Mouse (Mus musculus): ENCODE results near the gene Rrp1b. TPM values are rescaled to one million over a fixed set of nuclear protein-coding genes. Genes with fewer than 3 reads are reported as not detected.

The Rrp1b gene
- 72.4 and 74.9 TPM in 2 replicates for polyA plus RNA-seq (2016; fragmentation: Nextera tagmentation; extraction: Ambion mirVana)

- WGBS, result 6% methylated on average over 52 of the region's 52 CpGs
- peak within 1 kb of the TSS; percentile 88 for H3K4me3 ChIP-seq
These were observed at the start of gene Rrp1b, which contains the start of gene Hsf2bp for GRCm38 (mm10) chr17:32035609-32036508. Gene Rrp1b, plus strand, starts transcription at chr17:32036100. Gene Hsf2bp, minus strand, starts transcription at chr17:32036349.

DNA sequence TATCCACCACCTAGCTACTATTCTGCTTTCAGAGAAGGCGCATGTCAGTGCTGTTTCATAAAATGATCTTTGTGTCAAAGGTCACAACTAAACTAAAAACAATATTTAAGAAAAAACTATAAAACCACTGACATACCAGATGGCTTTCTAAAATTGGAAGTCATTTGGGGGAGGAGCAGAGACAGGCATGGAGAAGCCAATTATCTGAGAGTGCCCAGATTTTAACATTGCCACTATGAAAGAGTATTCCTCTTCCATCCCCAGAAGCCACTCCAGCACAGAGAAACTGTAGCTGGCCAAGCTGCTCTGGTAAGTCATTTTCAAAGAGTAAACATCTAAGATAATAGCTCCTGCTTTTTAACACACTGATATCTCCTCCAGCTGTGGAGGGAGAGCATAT lies 49.0 kb upstream of the Rrp1b start:
- no peak overlapping the region for H3K9ac ChIP-seq
- H3K36me3 ChIP-seq, result no peaks in the 10 kb centered on the region
- no peaks in the 10 kb centered on the region for H3K4me1 ChIP-seq
- ATAC-seq (ENCODE audit: insufficient number of reproducible peaks, insufficient read depth, low FRiP score, low TSS enrichment), result no peak
- no peaks in the 10 kb centered on the region for H3K27me3 ChIP-seq
- no peak overlapping the region for H3K4me3 ChIP-seq
- no peak overlapping the region for H3K27ac ChIP-seq
- WGBS, result 92% methylated on average over 1 of the region's 1 CpGs
- no peaks in the 10 kb centered on the region for H3K9me3 ChIP-seq
- no peak overlapping the region for H3K4me2 ChIP-seq (replicated peaks)

More at GRCm38 (mm10) chr17:32035609-32036508, at the start of gene Rrp1b, which contains the start of gene Hsf2bp:
- peak; percentile 82 for ATAC-seq (ENCODE audit: insufficient number of reproducible peaks, insufficient read depth, low FRiP score, low TSS enrichment)
- no peaks in the 10 kb centered on the region for H3K9me3 ChIP-seq
- H3K27ac ChIP-seq, result peak within 1 kb of the TSS; percentile 88
- no peaks in the 10 kb centered on the region for H3K27me3 ChIP-seq
- peak within 1 kb of the TSS; percentile 86 for H3K4me2 ChIP-seq (replicated peaks)
- peak within 1 kb of the TSS; percentile 71 for H3K9ac ChIP-seq
- peaks cover 15% of the 10 kb centered on the region for H3K4me1 ChIP-seq
- peaks cover 5% of the 10 kb centered on the region; the same call in 1 of the 2 replicates for H3K36me3 ChIP-seq

- no peaks in the 10 kb centered on the region for H3K4me1 ChIP-seq
- no peak overlapping the region for H3K4me3 ChIP-seq
- ATAC-seq (ENCODE audit: insufficient number of reproducible peaks, insufficient read depth, low FRiP score, low TSS enrichment), result no peak
- no peak overlapping the region for H3K4me2 ChIP-seq (replicated peaks)
- no peak overlapping the region for H3K27ac ChIP-seq
- WGBS, result 90% methylated on average over 2 of the region's 2 CpGs
- no peaks in the 10 kb centered on the region for H3K9me3 ChIP-seq
- no peak overlapping the region for H3K9ac ChIP-seq
- no peaks in the 10 kb centered on the region for H3K36me3 ChIP-seq
- no peaks in the 10 kb centered on the region for H3K27me3 ChIP-seq
These were observed 46.9 kb upstream of the Rrp1b start for GRCm38 (mm10) chr17:31989035-31989434.

DNA sequence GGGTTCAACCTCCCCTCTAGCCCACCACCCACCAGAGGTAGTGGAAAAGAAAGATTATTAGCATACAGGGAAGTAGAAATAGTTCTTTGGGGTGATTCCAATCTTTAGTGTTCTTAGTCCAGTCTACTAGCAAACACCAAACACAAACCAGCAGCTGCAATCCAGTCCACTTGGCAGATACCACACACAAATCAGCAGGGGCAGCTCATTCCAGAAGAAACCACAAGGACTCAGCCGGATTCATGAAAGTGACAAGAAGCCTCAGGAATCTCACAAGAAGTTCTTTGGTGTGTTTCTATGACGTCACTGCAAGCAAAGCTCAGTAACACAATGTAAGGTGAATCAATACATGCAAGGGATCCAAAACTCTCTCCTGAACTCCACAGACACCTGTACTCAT lies 43.9 kb upstream of the Rrp1b start:
- H3K27me3 ChIP-seq, result no peaks in the 10 kb centered on the region
- no peak overlapping the region for H3K4me2 ChIP-seq (replicated peaks)
- no peak overlapping the region for H3K4me3 ChIP-seq
- no peaks in the 10 kb centered on the region; the same call in 1 of the 2 replicates for H3K9me3 ChIP-seq
- no peaks in the 10 kb centered on the region for H3K36me3 ChIP-seq
- no peak overlapping the region for H3K9ac ChIP-seq
- WGBS, result 59% methylated on average over 2 of the region's 2 CpGs
- H3K27ac ChIP-seq, result no peak overlapping the region
- no peak for ATAC-seq (ENCODE audit: insufficient number of reproducible peaks, insufficient read depth, low FRiP score, low TSS enrichment)
- H3K4me1 ChIP-seq, result no peaks in the 10 kb centered on the region

DNA sequence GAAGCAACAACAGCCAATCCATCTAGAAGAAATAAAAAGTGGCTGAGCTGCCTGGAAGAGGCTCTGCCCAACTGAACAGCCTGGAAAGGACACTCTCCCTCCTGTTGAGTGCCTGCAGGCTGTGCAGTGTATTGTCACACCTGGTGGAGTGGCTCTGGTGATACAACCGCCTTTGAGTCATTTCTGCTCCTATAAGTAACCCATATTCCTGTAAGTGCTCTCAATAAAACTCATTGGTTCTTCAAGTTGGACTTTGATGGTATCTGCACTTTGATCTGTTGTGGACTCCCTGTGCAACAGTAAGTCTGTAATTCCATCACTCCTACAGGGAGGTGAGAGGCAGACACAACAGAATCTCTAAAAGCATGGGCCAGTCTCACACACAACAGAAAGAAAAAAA lies 42.5 kb upstream of the Rrp1b start:
- H3K9me3 ChIP-seq, result no peaks in the 10 kb centered on the region; the same call in 1 of the 2 replicates
- no peak overlapping the region for H3K9ac ChIP-seq
- H3K4me1 ChIP-seq, result no peaks in the 10 kb centered on the region
- H3K27me3 ChIP-seq, result no peaks in the 10 kb centered on the region
- no peak for ATAC-seq (ENCODE audit: insufficient number of reproducible peaks, insufficient read depth, low FRiP score, low TSS enrichment)
- no peak overlapping the region for H3K4me3 ChIP-seq
- WGBS, result 82% methylated on average over 1 of the region's 1 CpGs
- H3K36me3 ChIP-seq, result no peaks in the 10 kb centered on the region
- H3K4me2 ChIP-seq (replicated peaks), result no peak overlapping the region
- no peak overlapping the region for H3K27ac ChIP-seq

GRCm38 (mm10) chr17:31994132-31994531 lies 41.8 kb upstream of the Rrp1b start:
- Histone ChIP-seq H3K27ac (no peak overlapping the region), H3K4me3 (no peak overlapping the region), H3K4me2 (replicated peaks) (no peak overlapping the region), H3K36me3 (no peaks in the 10 kb centered on the region), H3K4me1 (no peaks in the 10 kb centered on the region), H3K27me3 (no peaks in the 10 kb centered on the region), H3K9me3 (no peaks in the 10 kb centered on the region; the same call in 1 of the 2 replicates), H3K9ac (no peak overlapping the region)
- ATAC-seq (ENCODE audit: insufficient number of reproducible peaks, insufficient read depth, low FRiP score, low TSS enrichment), result no peak

DNA sequence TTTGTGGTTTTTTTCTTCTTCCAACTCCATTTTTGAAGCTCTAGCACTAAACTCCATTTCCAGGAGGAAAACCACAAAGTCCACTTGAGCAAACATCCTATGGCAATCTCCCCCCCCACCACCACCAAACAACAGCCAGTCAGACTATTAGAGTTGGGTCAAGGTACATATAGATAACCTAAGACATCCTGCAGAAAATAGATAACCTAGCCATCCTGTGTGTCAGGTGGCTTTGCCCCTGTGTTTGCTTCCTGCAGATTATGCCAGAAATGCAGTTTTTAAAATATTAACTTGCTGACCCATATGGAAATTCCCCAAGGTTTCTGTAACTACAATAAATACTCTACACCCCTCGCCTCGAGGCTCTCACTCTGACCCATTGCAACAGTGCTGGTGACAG lies 40.1 kb upstream of the Rrp1b start:
- H3K9ac ChIP-seq, result no peak overlapping the region
- H3K4me1 ChIP-seq, result no peaks in the 10 kb centered on the region
- 73% methylated on average over 2 of the region's 2 CpGs for WGBS
- H3K27me3 ChIP-seq, result no peaks in the 10 kb centered on the region
- no peak overlapping the region for H3K4me2 ChIP-seq (replicated peaks)
- ATAC-seq (ENCODE audit: insufficient number of reproducible peaks, insufficient read depth, low FRiP score, low TSS enrichment), result no peak
- H3K27ac ChIP-seq, result no peak overlapping the region
- no peak overlapping the region for H3K4me3 ChIP-seq
- H3K9me3 ChIP-seq, result no peaks in the 10 kb centered on the region; the same call in 1 of the 2 replicates
- no peaks in the 10 kb centered on the region for H3K36me3 ChIP-seq

GRCm38 (mm10) chr17:31996331-31996730 lies 39.6 kb upstream of the Rrp1b start:
- H3K27me3 ChIP-seq, result no peaks in the 10 kb centered on the region
- 73% methylated on average over 4 of the region's 4 CpGs for whole genome bisulfite sequencing
- no peaks in the 10 kb centered on the region for H3K36me3 ChIP-seq
- no peak overlapping the region for H3K4me2 ChIP-seq (replicated peaks)
- no peaks in the 10 kb centered on the region for H3K4me1 ChIP-seq
- H3K4me3 ChIP-seq, result no peak overlapping the region
- H3K9me3 ChIP-seq, result no peaks in the 10 kb centered on the region; the same call in 1 of the 2 replicates
- H3K9ac ChIP-seq, result no peak overlapping the region
- no peak for ATAC-seq (ENCODE audit: insufficient number of reproducible peaks, insufficient read depth, low FRiP score, low TSS enrichment)
- no peak overlapping the region for H3K27ac ChIP-seq

- ATAC-seq (ENCODE audit: insufficient number of reproducible peaks, insufficient read depth, low FRiP score, low TSS enrichment), result no peak
- Histone ChIP-seq H3K9me3 (peaks cover 2% of the 10 kb centered on the region; the same call in 1 of the 2 replicates), H3K4me2 (replicated peaks) (no peak overlapping the region), H3K4me1 (no peaks in the 10 kb centered on the region), H3K27me3 (no peaks in the 10 kb centered on the region), H3K36me3 (no peaks in the 10 kb centered on the region), H3K9ac (no peak overlapping the region), H3K4me3 (no peak overlapping the region), H3K27ac (no peak overlapping the region)
- 62% methylated on average over 1 of the region's 1 CpGs for WGBS
These were observed 37.5 kb upstream of the Rrp1b start for GRCm38 (mm10) chr17:31998351-31998750.

- ATAC-seq (ENCODE audit: insufficient number of reproducible peaks, insufficient read depth, low FRiP score, low TSS enrichment), result no peak
- WGBS, result 89% methylated on average over 3 of the region's 3 CpGs
These were observed 32.6 kb upstream of the Rrp1b start for GRCm38 (mm10) chr17:32003251-32003650.

GRCm38 (mm10) chr17:32006800-32007199 lies 29.1 kb upstream of the Rrp1b start:
- no peaks in the 10 kb centered on the region for H3K36me3 ChIP-seq
- no peak for ATAC-seq (ENCODE audit: insufficient number of reproducible peaks, insufficient read depth, low FRiP score, low TSS enrichment)
- H3K27me3 ChIP-seq, result no peaks in the 10 kb centered on the region
- H3K4me3 ChIP-seq, result no peak overlapping the region
- WGBS, result 80% methylated on average over 5 of the region's 5 CpGs
- H3K27ac ChIP-seq, result no peak overlapping the region
- H3K9ac ChIP-seq, result no peak overlapping the region
- no peak overlapping the region for H3K4me2 ChIP-seq (replicated peaks)
- 0 out of 2 replicates have a peak, but pooled peaks cover 5% of the 10 kb centered on the region for H3K9me3 ChIP-seq
- no peaks in the 10 kb centered on the region for H3K4me1 ChIP-seq

More at GRCm38 (mm10) chr17:32003251-32003650, 32.6 kb upstream of the Rrp1b start:
- H3K4me1 ChIP-seq, result no peaks in the 10 kb centered on the region
- no peak overlapping the region for H3K27ac ChIP-seq
- no peak overlapping the region for H3K4me3 ChIP-seq
- H3K36me3 ChIP-seq, result no peaks in the 10 kb centered on the region
- 0 out of 2 replicates have a peak, but pooled peaks cover 5% of the 10 kb centered on the region for H3K9me3 ChIP-seq
- no peaks in the 10 kb centered on the region for H3K27me3 ChIP-seq
- no peak overlapping the region for H3K9ac ChIP-seq
- no peak overlapping the region for H3K4me2 ChIP-seq (replicated peaks)

GRCm38 (mm10) chr17:32011694-32012093 lies 24.2 kb upstream of the Rrp1b start:
- Histone ChIP-seq H3K9ac (no peak overlapping the region), H3K9me3 (no peaks in the 10 kb centered on the region), H3K27me3 (no peaks in the 10 kb centered on the region), H3K4me2 (replicated peaks) (no peak overlapping the region), H3K4me3 (no peak overlapping the region), H3K27ac (no peak overlapping the region), H3K36me3 (no peaks in the 10 kb centered on the region), H3K4me1 (no peaks in the 10 kb centered on the region; the same call in 1 of the 2 replicates)
- ATAC-seq (ENCODE audit: insufficient number of reproducible peaks, insufficient read depth, low FRiP score, low TSS enrichment), result no peak
- 81% methylated on average over 6 of the region's 6 CpGs for WGBS

All from embryonic facial prominence, embryonic 12.5 days (tissue).